ENCODE assay signal across 8 mouse cellular contexts in genomic region chr6:116635251-116636180, GRCm38 (mm10). TPM values are rescaled to one million over a fixed set of nuclear protein-coding genes. Genes with fewer than 3 reads are reported as not detected.
DNase-seq lines count a peak whose midpoint lies in the region; ATAC-seq lines count a peak whose summit lies in the region.

No protein-coding gene starts in this region.

- no peak overlapping the region for H3K27ac ChIP-seq in forebrain, embryonic 11.5 days (ENCODE audit: low read depth, low read length)
- no peak overlapping the region for H3K27ac ChIP-seq in forebrain, embryonic 13.5 days
- H3K27ac ChIP-seq in embryonic facial prominence, embryonic 15.5 days (replicated peaks): peak overlapping the region; percentile 25; the same call in 1 of the 2 replicates
- peak overlapping the region; percentile 86 for H3K27ac ChIP-seq in intestine, embryonic 16.5 days (ENCODE audit: low read length)
- H3K27ac ChIP-seq in liver, embryonic 15.5 days (replicated peaks): peak overlapping the region; percentile 82

- H3K4me3 ChIP-seq in forebrain, embryonic 11.5 days (ENCODE audit: low read depth, low read length): no peak overlapping the region
- no peak overlapping the region for H3K4me3 ChIP-seq in forebrain, embryonic 13.5 days
- no peak overlapping the region for H3K4me3 ChIP-seq in embryonic facial prominence, embryonic 15.5 days (replicated peaks)
- H3K4me3 ChIP-seq in intestine, embryonic 16.5 days (ENCODE audit: low read length): no peak overlapping the region
- H3K4me3 ChIP-seq in liver, embryonic 15.5 days (replicated peaks): no peak overlapping the region

- no peaks in the 10 kb centered on the region for H3K36me3 ChIP-seq in forebrain, embryonic 11.5 days (ENCODE audit: control insufficient read depth, insufficient read depth, low read length)
- no peaks in the 10 kb centered on the region for H3K36me3 ChIP-seq in forebrain, embryonic 13.5 days (ENCODE audit: poor library complexity, severe bottlenecking)
- no peaks in the 10 kb centered on the region for H3K36me3 ChIP-seq in embryonic facial prominence, embryonic 15.5 days
- no peaks in the 10 kb centered on the region for H3K36me3 ChIP-seq in intestine, embryonic 16.5 days (ENCODE audit: control insufficient read depth, insufficient read depth, low read length)
- H3K36me3 ChIP-seq in liver, embryonic 15.5 days (replicated peaks): no peaks in the 10 kb centered on the region

- ATAC-seq in forebrain, embryonic 11.5 days (replicated peaks; ENCODE audit: low FRiP score): no peak; the same call in 1 of the 2 replicates
- ATAC-seq in forebrain, embryonic 13.5 days: no peak
- peak; percentile 49 for ATAC-seq in embryonic facial prominence, embryonic 15.5 days (ENCODE audit: insufficient number of reproducible peaks, low FRiP score, low TSS enrichment, low read depth)
- peak; percentile 98 for ATAC-seq in intestine, embryonic 16.5 days
- peak; percentile 84 for ATAC-seq in liver, embryonic 15.5 days (ENCODE audit: insufficient read depth)

- WGBS in forebrain, embryonic 11.5 days: 74% methylated on average over 10 of the region's 10 CpGs
- WGBS in forebrain, embryonic 13.5 days: 76% methylated on average over 10 of the region's 10 CpGs
- WGBS in embryonic facial prominence, embryonic 15.5 days: 50% methylated on average over 10 of the region's 10 CpGs
- WGBS in intestine, embryonic 16.5 days: 37% methylated on average over 10 of the region's 10 CpGs
- 33% methylated on average over 10 of the region's 10 CpGs for WGBS in liver, embryonic 15.5 days (ENCODE audit: insufficient replicate concordance)

- no peaks in the 10 kb centered on the region for H3K27me3 ChIP-seq in forebrain, embryonic 11.5 days (ENCODE audit: control insufficient read depth, insufficient read depth, low read length)
- H3K27me3 ChIP-seq in forebrain, embryonic 13.5 days: no peaks in the 10 kb centered on the region
- no peaks in the 10 kb centered on the region for H3K27me3 ChIP-seq in embryonic facial prominence, embryonic 15.5 days
- H3K27me3 ChIP-seq in intestine, embryonic 16.5 days (replicated peaks; ENCODE audit: control insufficient read depth, insufficient read depth, low read length): no peaks in the 10 kb centered on the region
- H3K27me3 ChIP-seq in liver, embryonic 15.5 days: no peaks in the 10 kb centered on the region

- peak; percentile 40 for DNase-seq in forebrain, embryonic 11.5 days (ENCODE audit: low spot score)
- peak; percentile 87 for DNase-seq in yolk sac, embryonic 10.5 days (ENCODE audit: low spot score)
- DNase-seq in c-Kit-positive CD71-positive TER-119-positive erythroid progenitor cells, embryonic 14.5 days (ENCODE audit: low spot score): no peak
- DNase-seq in right cerebral cortex, postnatal 36 days (ENCODE audit: low spot score in 2 of 2): no peak

- H3K4me1 ChIP-seq in forebrain, embryonic 11.5 days (replicated peaks; ENCODE audit: control insufficient read depth, insufficient read depth, low read length): no peaks in the 10 kb centered on the region
- no peaks in the 10 kb centered on the region for H3K4me1 ChIP-seq in forebrain, embryonic 13.5 days
- H3K4me1 ChIP-seq in embryonic facial prominence, embryonic 15.5 days: peaks cover 6% of the 10 kb centered on the region; the same call in 1 of the 2 replicates
- H3K4me1 ChIP-seq in intestine, embryonic 16.5 days (ENCODE audit: control insufficient read depth, insufficient read depth, low read length): peaks cover 7% of the 10 kb centered on the region
- peaks cover 40% of the 10 kb centered on the region for H3K4me1 ChIP-seq in liver, embryonic 15.5 days (replicated peaks)

- H3K9ac ChIP-seq in forebrain, embryonic 11.5 days (ENCODE audit: low read length): no peak overlapping the region
- H3K9ac ChIP-seq in forebrain, embryonic 13.5 days: no peak overlapping the region
- H3K9ac ChIP-seq in embryonic facial prominence, embryonic 15.5 days: no peak overlapping the region
- peak overlapping the region; percentile 34; the same call in 1 of the 2 replicates for H3K9ac ChIP-seq in intestine, embryonic 16.5 days (ENCODE audit: low read depth, low read length)
- H3K9ac ChIP-seq in liver, embryonic 15.5 days: no peak overlapping the region

- H3K9me3 ChIP-seq in forebrain, embryonic 11.5 days (ENCODE audit: control insufficient read depth, low read length): no peaks in the 10 kb centered on the region
- H3K9me3 ChIP-seq in forebrain, embryonic 13.5 days (replicated peaks): no peaks in the 10 kb centered on the region
- H3K9me3 ChIP-seq in embryonic facial prominence, embryonic 15.5 days (replicated peaks): no peaks in the 10 kb centered on the region
- H3K9me3 ChIP-seq in intestine, embryonic 16.5 days (ENCODE audit: control insufficient read depth, low read length): no peaks in the 10 kb centered on the region
- no peaks in the 10 kb centered on the region for H3K9me3 ChIP-seq in liver, embryonic 15.5 days (replicated peaks)

- no peak overlapping the region for H3K4me2 ChIP-seq in forebrain, embryonic 11.5 days (ENCODE audit: low read depth, low read length, severe bottlenecking)
- H3K4me2 ChIP-seq in forebrain, embryonic 13.5 days: no peak overlapping the region
- H3K4me2 ChIP-seq in embryonic facial prominence, embryonic 15.5 days (replicated peaks): no peak overlapping the region
- H3K4me2 ChIP-seq in intestine, embryonic 16.5 days (ENCODE audit: low read depth, low read length): no peak overlapping the region; the same call in 1 of the 2 replicates
- no peak overlapping the region for H3K4me2 ChIP-seq in liver, embryonic 15.5 days

RNA-seq across cellular contexts. Expression of gene Zfp422, which starts 6.7 kb away (rescaled TPM):
- 351 and 359 TPM in 2 replicates for polyA plus RNA-seq in forebrain, embryonic 11.5 days (2014; fragmentation: Nextera tagmentation; extraction: Ambion mirVana)
- 287 and 299 TPM in 2 replicates for polyA plus RNA-seq in forebrain, embryonic 13.5 days (2015; fragmentation: Nextera tagmentation; extraction: Ambion mirVana)
- polyA plus RNA-seq in embryonic facial prominence, embryonic 15.5 days (2015; fragmentation: Nextera tagmentation; extraction: Ambion mirVana): 138 and 139 TPM in 2 replicates
- 93.5 and 102 TPM in 2 replicates for polyA plus RNA-seq in intestine, embryonic 16.5 days (2015; fragmentation: Nextera tagmentation; extraction: Ambion mirVana)
- polyA plus RNA-seq in liver, embryonic 15.5 days (2015; fragmentation: Nextera tagmentation; extraction: Ambion mirVana): 22.0 and 22.7 TPM in 2 replicates

RNA-seq across cellular contexts. Expression of gene Depp1, which starts 14.9 kb away (rescaled TPM):
- polyA plus RNA-seq in forebrain, embryonic 11.5 days (2014; fragmentation: Nextera tagmentation; extraction: Ambion mirVana): 3.9 and 5.0 TPM in 2 replicates
- 3.9 and 4.1 TPM in 2 replicates for polyA plus RNA-seq in forebrain, embryonic 13.5 days (2015; fragmentation: Nextera tagmentation; extraction: Ambion mirVana)
- polyA plus RNA-seq in embryonic facial prominence, embryonic 15.5 days (2015; fragmentation: Nextera tagmentation; extraction: Ambion mirVana): 31.0 and 31.8 TPM in 2 replicates
- polyA plus RNA-seq in intestine, embryonic 16.5 days (2015; fragmentation: Nextera tagmentation; extraction: Ambion mirVana): 26.3 and 27.2 TPM in 2 replicates
- 26.7 and 36.6 TPM in 2 replicates for polyA plus RNA-seq in liver, embryonic 15.5 days (2015; fragmentation: Nextera tagmentation; extraction: Ambion mirVana)

RNA-seq across cellular contexts. Expression of gene Rassf4, which starts 38.2 kb away (rescaled TPM):
- polyA plus RNA-seq in forebrain, embryonic 11.5 days (2014; fragmentation: Nextera tagmentation; extraction: Ambion mirVana): 20.7 and 22.7 TPM in 2 replicates
- 12.8 and 17.4 TPM in 2 replicates for polyA plus RNA-seq in forebrain, embryonic 13.5 days (2015; fragmentation: Nextera tagmentation; extraction: Ambion mirVana)
- polyA plus RNA-seq in embryonic facial prominence, embryonic 15.5 days (2015; fragmentation: Nextera tagmentation; extraction: Ambion mirVana): 14.1 and 14.8 TPM in 2 replicates
- polyA plus RNA-seq in intestine, embryonic 16.5 days (2015; fragmentation: Nextera tagmentation; extraction: Ambion mirVana): 8.6 and 9.2 TPM in 2 replicates
- 7.7 and 8.2 TPM in 2 replicates for polyA plus RNA-seq in liver, embryonic 15.5 days (2015; fragmentation: Nextera tagmentation; extraction: Ambion mirVana)

RNA-seq across cellular contexts. Expression of gene Olfr215, which starts 51.5 kb away (rescaled TPM):
- polyA plus RNA-seq in forebrain, embryonic 11.5 days (2014; fragmentation: Nextera tagmentation; extraction: Ambion mirVana): not detected in 2 replicates
- not detected in 2 replicates for polyA plus RNA-seq in forebrain, embryonic 13.5 days (2015; fragmentation: Nextera tagmentation; extraction: Ambion mirVana)
- polyA plus RNA-seq in embryonic facial prominence, embryonic 15.5 days (2015; fragmentation: Nextera tagmentation; extraction: Ambion mirVana): not detected in 2 replicates
- not detected in 2 replicates for polyA plus RNA-seq in intestine, embryonic 16.5 days (2015; fragmentation: Nextera tagmentation; extraction: Ambion mirVana)
- not detected in 2 replicates for polyA plus RNA-seq in liver, embryonic 15.5 days (2015; fragmentation: Nextera tagmentation; extraction: Ambion mirVana)

Comparison
In these comparisons a context has a peak if more than half of its experiments do, and no peak if none do; other contexts are left out.
1. ATAC-seq: peak in embryonic facial prominence, embryonic 15.5 days (single experiment), intestine, embryonic 16.5 days (single experiment) and liver, embryonic 15.5 days (single experiment); none in forebrain, embryonic 11.5 days (single experiment) and forebrain, embryonic 13.5 days (single experiment).
2. DNase-seq: peak in forebrain, embryonic 11.5 days (single experiment) and yolk sac, embryonic 10.5 days (single experiment); none in c-Kit-positive CD71-positive TER-119-positive erythroid progenitor cells, embryonic 14.5 days (single experiment) and right cerebral cortex, postnatal 36 days (0 of 2).
3. H3K27ac ChIP-seq: peak in embryonic facial prominence, embryonic 15.5 days (single experiment), intestine, embryonic 16.5 days (single experiment) and liver, embryonic 15.5 days (single experiment); none in forebrain, embryonic 11.5 days (single experiment) and forebrain, embryonic 13.5 days (single experiment).